Mouse (Mus musculus) monocyte, adult 2 months (primary cell): ENCODE data around the gene Nfat5.

ENCODE experiments used
- DNase-seq, 2 experiments: peaks; one replicate each; pipeline ENCODE4 v3.0.0; 2022; ENCODE audit warnings: low spot score in 2 of 2, low read depth in 1 of 2

The Nfat5 gene

DNA sequence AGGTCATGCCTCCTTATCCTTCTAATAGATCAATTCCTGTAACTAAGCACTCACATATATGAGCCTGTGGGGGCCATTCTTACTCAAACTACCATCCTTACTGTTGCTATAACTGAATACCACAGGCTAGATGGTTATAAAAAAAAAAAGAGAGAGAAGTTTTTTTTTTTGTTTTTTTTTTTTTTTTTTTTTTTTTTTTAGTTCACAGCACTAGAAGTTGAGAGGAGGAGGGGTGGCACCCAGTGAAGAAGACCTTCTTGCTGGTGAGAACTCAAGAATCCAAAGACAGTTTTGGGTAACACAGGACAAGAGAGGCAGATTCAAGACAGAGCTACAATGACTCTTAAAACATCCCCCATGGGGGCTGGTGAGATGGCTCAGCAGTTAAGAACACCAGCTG lies 102.1 kb downstream of the Nfat5 start:
- DNase-seq: no peak

DNA sequence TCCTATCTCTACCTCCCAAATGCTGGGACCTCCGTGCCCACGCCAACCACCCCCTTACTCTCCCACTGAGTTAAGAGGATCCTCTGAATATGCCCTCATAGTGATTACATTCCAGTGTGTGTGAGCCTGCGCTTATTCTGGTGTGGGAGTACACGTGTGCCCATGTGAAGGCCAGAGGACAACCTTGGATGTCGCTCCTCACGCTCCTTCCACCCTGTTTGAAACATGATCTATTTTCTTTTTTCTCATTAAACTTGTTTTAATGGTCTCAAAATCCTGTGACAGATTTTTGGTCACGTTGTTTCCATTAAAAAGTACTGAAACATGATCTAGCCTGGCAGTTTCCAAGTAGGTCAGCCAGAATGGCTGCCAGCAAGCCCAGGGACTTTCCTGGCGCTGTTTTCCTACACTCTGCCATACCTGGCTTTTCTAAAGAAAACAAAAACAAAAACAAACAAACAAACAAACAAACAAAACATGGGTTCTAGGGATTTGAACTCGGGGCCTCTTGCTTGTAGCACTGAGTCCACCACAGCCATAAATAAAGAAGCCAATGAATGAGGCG lies 102.9 kb downstream of the Nfat5 start:
- DNase-seq: no peak

DNA sequence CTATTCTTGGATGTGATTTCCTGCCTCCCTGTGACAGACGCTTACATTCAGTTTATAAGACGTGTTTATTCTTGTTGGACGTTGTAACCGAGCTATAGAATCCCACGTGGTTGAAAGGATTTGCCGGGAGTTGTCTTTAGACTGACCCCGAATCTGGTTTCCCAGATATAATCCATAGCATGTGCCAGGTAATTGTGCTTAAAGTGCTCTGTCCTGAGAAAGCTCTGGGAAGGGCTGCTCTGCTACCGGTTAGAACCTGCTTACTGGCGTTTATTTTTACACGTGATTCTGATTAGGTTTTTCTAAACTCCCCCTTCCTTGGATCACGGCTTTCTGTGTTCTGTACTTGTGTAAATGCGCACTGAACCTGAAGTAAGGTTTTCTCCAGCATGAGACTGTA lies 104.4 kb downstream of the Nfat5 start:
- DNase-seq: no peak

DNA sequence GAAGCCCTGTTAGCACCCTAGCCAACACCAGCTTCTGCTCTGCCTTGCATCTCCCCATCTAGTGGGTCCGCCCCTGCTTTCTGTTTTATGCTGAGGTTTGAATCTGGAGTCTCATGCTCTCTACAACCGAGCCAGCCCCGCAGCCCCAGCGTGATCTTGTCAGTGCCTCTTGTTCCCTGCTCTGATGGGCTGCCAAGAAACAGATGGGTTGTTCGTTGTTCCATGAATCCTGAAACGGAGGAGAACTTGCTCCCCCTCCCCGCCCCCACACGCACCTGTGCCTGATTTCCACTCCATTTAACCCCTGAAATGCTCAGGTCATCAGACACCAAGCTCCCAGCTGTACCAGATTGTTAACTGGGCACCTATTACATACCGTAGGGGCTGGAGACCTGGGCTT lies 106.2 kb downstream of the Nfat5 start:
- no peak for DNase-seq

DNA sequence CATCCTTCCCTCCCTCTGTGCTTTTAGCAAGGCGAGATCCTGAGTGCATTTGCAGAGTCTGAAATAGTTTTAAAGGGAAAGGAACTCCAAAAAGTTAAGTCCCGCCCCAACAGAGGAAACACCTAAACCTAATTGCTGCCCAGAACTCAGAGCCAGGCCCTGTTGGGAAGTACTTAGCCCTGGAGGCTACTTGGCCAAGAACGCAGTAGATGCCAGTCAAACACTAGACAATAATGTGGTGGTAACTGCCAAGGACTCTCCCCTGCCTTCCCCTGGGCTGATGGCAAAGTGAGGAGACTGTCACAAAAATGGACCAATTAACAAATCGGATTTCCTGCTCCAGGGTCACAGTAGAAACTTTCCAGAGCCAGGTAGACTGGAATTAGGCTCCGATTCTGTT lies 108.6 kb downstream of the Nfat5 start:
- DNase-seq: no peak

DNA sequence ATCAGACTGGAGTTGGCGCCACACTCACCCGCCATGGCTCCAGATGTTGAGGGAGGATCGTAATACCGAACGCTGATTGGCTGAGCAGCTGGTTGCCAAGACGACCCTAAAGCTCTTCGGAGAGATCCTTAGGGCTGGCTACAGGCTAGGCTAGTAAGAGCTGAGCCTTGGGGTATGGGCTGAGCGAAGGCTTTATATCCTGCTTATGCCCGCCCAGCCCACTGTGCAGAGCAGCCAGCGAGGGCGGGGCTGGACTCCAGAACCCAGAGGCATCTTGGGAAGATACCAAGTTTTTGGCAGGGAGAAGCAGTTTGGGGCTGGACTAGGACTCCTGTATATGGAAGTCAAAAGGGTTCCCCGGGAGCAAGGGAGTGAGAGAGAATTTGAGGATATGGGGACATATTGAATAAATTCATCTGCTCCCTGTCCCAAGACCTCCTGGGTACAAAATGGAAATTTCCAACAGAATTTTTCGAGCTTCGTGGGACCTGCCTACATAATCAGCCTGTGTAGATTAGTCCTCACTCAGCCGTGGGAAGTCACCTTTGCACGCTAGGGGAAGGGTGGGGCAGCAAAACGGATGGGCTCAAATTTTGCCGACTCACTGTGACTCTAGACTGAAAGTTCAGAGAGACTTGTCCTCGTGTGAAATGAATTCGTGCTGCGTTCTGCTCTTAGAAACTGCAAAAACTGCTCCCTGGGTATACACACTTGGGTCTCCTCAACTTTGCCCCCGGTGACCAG lies 109.9 kb downstream of the Nfat5 start, which contains the start of gene Nqo1:
Nqo1 (minus strand) TSS at position 169 of the 744 bp plus-strand sequence.
- DNase-seq: peak; percentile 5 to 22

DNA sequence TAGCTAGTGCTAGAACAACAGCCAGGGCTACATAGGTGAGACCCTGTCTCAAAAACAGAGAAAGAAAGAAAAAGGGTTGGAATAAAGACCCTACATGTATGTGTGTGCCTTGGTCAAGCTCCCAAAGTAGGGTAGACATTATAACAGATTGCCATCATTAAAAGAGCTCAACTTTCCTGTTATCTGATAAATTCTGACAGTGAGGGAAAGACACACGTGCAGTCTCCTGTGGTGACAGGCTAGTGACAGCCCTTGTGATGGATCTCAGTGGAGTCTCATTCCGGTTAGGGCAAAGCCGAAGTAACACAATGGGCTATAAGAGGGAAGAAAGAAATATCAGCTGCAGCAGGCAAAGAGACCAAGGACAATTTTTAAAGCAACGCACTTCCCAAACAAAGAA lies 110.8 kb downstream of the Nfat5 start:
- no peak for DNase-seq

DNA sequence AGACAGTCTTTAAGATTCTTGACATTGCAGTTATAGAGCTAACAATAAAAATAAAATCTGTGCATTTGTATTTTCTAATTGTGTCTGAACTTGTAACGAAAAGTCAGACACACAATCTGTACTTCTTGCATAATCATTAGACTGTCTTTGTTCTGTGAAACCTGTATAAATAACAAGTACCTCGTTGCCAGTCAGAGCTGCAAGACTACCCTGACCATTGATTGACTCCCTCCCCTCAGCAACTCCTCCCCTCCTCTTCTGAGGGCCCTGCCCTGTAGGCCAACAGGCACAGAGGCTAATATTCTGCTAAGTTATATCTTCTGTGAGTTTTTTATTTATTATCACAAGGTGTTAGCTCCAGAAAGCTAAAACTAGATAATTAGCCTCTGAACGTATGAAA lies 112.7 kb downstream of the Nfat5 start:
- DNase-seq: no peak

DNA sequence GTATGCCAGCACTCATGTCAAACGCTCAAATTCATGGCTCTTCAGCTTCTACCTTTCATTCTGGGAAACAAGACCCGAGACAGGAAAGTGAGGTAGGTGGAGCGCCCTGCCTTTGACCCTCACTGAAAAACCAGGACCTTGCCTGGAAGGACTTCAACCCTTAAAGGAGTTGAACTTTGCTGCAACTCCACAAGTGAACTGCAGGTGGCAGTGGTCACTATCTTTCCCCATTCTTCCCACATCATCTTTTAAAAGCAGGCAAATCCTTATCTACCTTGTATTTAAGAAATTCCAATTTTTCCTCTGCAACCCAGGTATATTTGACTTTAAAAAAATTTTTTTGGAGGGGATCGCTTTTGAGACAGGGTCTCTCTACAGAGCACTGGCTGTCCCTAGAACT lies 118.1 kb downstream of the Nfat5 start:
- no peak for DNase-seq

DNA sequence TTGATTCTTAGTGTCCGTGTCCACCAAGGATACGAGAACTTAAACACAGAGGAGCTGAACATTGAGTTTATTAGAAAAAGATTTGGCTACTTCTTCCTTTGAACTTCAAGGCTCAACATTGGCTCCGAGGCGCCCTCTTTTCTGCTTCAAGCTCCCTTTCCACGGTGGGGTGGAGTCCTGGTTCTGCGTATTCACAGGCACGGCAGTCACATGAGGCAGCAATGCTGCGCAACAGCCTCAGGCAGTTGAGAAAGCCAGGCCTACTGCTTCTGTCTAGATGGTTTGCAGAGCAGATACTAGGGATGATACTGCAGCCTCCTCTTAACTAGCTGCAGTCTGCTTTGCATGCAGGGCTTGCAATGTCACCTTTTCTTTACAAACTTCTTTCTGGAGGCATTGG lies 119.3 kb downstream of the Nfat5 start:
- DNase-seq: no peak

DNA sequence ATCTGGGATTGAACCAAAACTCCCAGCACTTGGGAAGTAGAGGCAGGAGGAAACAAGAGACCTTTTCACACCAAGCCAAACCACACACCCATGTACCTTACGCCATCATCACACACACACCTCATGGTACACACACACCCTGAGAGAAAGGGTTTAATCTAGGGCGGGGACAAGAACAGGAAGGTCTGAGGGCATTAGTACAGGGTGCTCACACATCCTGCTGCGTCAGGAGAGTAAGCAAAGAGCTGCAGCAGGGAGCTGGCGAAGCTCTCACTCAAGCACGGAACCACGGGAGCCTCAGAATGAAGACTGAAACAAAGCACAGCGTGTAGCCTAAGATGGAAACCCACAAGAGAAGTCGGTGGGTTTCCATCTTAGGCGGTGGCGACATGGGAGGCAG lies 120.6 kb downstream of the Nfat5 start:
- no peak for DNase-seq

DNA sequence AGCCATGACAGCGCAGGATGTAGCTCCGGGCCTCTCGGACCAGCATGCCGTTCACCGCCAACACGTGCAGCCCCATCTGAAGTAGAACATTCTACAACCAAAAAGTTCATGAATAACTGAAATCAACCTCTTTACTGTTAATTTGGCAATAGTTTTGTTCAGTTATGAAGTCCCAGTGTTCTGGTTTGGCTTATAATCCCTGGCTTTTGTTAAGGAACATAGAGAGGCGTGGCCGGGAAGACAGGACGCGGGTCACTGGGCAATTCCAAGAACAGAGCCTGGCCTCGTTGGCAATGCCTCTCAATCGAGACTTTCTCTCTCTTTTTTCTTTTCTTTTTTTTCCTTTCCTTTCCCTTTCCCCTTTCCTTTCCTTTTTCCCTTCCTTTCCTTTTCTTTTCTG lies 123.7 kb downstream of the Nfat5 start:
- DNase-seq: no peak

DNA sequence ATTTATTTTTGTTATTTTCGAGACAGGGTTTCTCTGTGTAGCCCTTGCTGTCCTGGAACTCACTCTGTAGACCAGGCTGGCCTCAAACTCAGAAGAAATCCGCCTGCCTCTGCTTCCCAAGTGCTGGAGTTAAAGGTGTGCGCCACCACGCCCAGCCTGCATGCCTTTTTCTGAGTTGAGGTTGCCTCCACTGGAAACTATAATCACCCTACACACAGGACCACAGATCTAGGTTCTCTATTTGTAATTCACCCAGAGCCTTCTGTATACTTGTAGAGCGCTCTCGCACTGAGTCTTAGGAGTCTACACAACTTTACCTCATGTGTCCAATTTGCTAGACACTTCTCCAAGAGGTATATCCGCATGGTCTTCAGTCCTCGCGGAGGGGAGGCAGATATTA lies 130.9 kb downstream of the Nfat5 start:
- DNase-seq: no peak

DNA sequence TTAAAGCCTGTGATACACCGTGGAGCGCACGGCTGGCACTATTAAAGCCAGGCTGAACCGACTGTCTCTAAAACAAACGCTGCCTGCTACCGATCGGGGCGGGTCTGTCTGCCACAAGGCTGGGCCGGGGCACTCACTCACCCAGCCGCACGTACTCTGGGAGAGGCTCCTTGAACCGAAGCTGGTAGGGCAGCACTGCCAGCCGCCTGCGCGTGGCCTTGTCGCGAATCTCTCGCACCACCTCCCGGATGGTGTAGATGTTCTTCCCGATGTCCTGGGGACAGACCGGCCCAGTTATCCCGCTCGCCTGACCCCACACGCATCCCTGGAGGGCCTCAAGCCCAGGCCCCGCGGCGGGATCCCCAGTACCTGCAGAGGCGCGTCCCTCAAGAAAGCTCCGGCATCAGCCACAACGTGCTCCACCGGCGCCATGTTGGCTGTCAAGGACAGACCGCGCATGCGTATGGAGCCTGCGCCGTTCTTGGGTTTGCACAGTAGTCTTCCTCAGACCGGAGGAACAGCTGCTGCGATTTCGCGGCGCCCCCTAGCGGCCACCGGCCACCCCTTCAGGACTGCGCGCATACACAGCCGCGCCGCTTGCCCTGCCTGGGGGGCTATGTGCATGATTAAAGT lies 131.4 kb downstream of the Nfat5 start, which contains the start of gene Nob1:
Nob1 (minus strand) TSS at position 455 of the 633 bp plus-strand sequence.
- DNase-seq: peak; percentile 85 to 91

DNA sequence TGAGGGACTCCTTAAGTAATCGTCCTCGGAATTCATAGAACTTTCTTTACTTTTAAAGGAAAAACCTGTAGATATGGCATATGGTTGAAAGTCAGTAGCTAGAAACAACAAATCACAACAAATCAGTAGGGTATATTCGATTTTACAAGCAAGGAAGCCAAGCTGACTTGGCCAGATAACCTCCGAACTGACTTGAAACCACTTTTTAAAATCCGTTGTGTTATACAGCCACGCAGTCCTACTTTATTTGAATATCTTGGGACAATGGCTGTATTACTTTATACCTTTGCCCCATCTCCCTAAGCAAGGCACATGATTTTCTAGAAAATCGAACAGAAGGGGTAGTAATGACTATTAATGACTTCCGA lies 131.9 kb downstream of the Nfat5 start:
- no peak for DNase-seq
